Mouse (Mus musculus) intestine, postnatal 0 days (tissue): ENCODE results near the gene Olfr1109. TPM values are rescaled to one million over a fixed set of nuclear protein-coding genes. Genes with fewer than 3 reads are reported as not detected.

Experiments used
- ATAC-seq: fragments of 200-750 bp; cut with Nextera tagmentation; 2 replicates; pipeline ENCODE4 v1.8.0; 2017; ENCODE audit warnings: mild to moderate bottlenecking, moderate TSS enrichment, moderate library complexity
- H3K27ac ChIP-seq: fragments of 300-500 bp; sonication (generic); 2 replicates; pipeline ENCODE4 v1.5.1; 2014; ENCODE audit warnings: mild to moderate bottlenecking, low read depth, low read length, moderate library complexity
- H3K27me3 ChIP-seq: fragments of 300-500 bp; sonication (generic); replicated peaks from 2 replicates; pipeline ENCODE4 v1.6.1; 2014; ENCODE audit warnings: low read length, mixed read lengths; ENCODE audit not compliant: control insufficient read depth, insufficient read depth
- H3K36me3 ChIP-seq: fragments of 300-500 bp; sonication (generic); 2 replicates; pipeline ENCODE4 v1.6.1; 2014; ENCODE audit warnings: mild to moderate bottlenecking, moderate library complexity; ENCODE audit not compliant: control insufficient read depth, insufficient read depth
- H3K4me1 ChIP-seq: fragments of 300-500 bp; sonication (generic); replicated peaks from 2 replicates; pipeline ENCODE4 v1.6.1; 2014; ENCODE audit warnings: antibody characterized with exemption, low read length, mixed read lengths; ENCODE audit not compliant: control insufficient read depth, insufficient read depth
- H3K4me2 ChIP-seq: fragments of 300-500 bp; sonication (generic); replicated peaks from 2 replicates; pipeline ENCODE4 v1.6.1; 2014; ENCODE audit warnings: low read depth, mild to moderate bottlenecking, moderate library complexity
- H3K4me3 ChIP-seq: fragments of 300-500 bp; sonication (generic); 2 replicates; pipeline ENCODE4 v1.5.1; 2014; ENCODE audit warnings: low read depth, low read length
- H3K9ac ChIP-seq: fragments of 300-500 bp; sonication (generic); 2 replicates; pipeline ENCODE4 v1.6.1; 2014; ENCODE audit warnings: mild to moderate bottlenecking, low read depth, low read length
- H3K9me3 ChIP-seq: fragments of 300-500 bp; sonication (generic); 2 replicates; pipeline ENCODE4 v1.6.1; 2016; ENCODE audit warnings: mixed run types; ENCODE audit not compliant: control insufficient read depth
- CTCF ChIP-seq: sonication (generic); IDR thresholded peaks from 2 replicates; pipeline ENCODE4 v1.5.1; 2016; ENCODE audit warnings: low read depth, mild to moderate bottlenecking, control low read depth, antibody characterized with exemption, moderate library complexity
- WGBS: fragments of 180-500 bp; shearing (Covaris S2); extraction: QIAGEN DNeasy Blood & Tissue Kit; methylation state at CpG from one replicate; pipeline ENCODE4 v1.1.7; 2014; 5-methylcytosine and 5-hydroxymethylcytosine counted together
- polyA plus RNA-seq: library from polyadenylated mRNA; unstranded; fragments of >200 nt; fragmentation: Nextera tagmentation; extraction: Ambion mirVana; gene quantifications from 2 replicates; pipeline ENCODE4 v1.2.1, GENCODE M21; 2015

The Olfr1109 gene
- not detected in 2 replicates for polyA plus RNA-seq

GRCm38 (mm10) chr2:87095908-87096307 lies at the start of gene Olfr1109:
Gene Olfr1109, minus strand, starts transcription at chr2:87096008.
- Histone ChIP-seq H3K36me3 (no peaks in the 10 kb centered on the region), H3K4me3 (no peak within 1 kb of the TSS), H3K9me3 (no peaks in the 10 kb centered on the region), H3K4me1 (no peaks in the 10 kb centered on the region), H3K4me2 (no peak within 1 kb of the TSS), H3K27ac (no peak within 1 kb of the TSS), H3K9ac (no peak within 1 kb of the TSS), H3K27me3 (no peaks in the 10 kb centered on the region)
- 76% methylated on average over 1 of the region's 1 CpGs for WGBS
- no peak for ATAC-seq
- TF ChIP-seq CTCF: no peak

DNA sequence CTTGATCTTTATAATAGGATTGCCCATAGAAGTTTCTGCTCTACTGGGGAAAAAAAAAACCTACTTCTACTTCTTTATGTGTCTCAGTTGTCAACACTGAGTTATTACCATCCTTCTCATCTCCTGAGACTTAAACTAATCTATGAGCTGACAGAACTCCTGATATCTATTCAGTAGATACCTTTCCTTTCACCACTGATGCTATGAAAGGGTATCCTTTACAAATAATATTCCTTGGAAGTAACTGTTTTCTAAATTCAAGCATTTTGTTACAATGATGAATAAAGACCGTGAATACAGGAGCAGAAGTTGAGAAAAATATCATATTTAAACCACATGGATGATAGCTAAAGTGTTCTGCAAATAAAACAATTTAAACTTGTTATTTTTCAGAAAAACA lies 44.4 kb upstream of the Olfr1109 start, which contains the start of gene Olfr1110:
Gene Olfr1110, minus strand, starts transcription at position 101 of the 400 bp plus-strand sequence.
- 71% methylated on average over 1 of the region's 1 CpGs for WGBS
- Histone ChIP-seq H3K4me2 (no peak within 1 kb of the TSS), H3K9ac (no peak within 1 kb of the TSS), H3K27ac (no peak within 1 kb of the TSS), H3K4me3 (no peak within 1 kb of the TSS), H3K4me1 (no peaks in the 10 kb centered on the region), H3K36me3 (no peaks in the 10 kb centered on the region), H3K9me3 (no peaks in the 10 kb centered on the region), H3K27me3 (no peaks in the 10 kb centered on the region)
- no peak for TF ChIP-seq CTCF
- ATAC-seq: no peak

DNA sequence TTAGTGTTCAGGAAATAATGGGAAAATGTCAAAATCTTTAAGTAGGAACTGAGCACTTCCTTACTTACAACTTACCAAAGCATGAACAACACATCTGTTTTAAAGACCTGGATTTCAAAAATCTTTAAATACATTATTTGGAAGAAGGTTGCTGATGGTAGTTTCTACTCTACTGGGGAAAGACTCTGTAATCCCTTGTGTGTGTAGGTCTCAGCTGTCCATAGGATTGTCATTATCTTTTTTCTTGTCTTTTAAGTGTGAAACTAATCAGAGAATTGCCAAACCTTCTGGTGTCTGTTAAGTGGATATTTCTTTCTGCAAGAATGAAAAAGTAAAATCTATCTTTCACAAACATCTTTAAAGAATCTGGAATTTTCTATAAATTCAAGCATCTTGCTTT lies 18.7 kb upstream of the Olfr1109 start, which contains the start of gene Olfr259:
Gene Olfr259, minus strand, starts transcription at position 101 of the 400 bp plus-strand sequence.
- ATAC-seq: no peak
- Histone ChIP-seq H3K27me3 (no peaks in the 10 kb centered on the region), H3K9ac (no peak within 1 kb of the TSS), H3K9me3 (no peaks in the 10 kb centered on the region), H3K4me2 (no peak within 1 kb of the TSS), H3K4me3 (no peak within 1 kb of the TSS), H3K36me3 (no peaks in the 10 kb centered on the region), H3K4me1 (no peaks in the 10 kb centered on the region), H3K27ac (no peak within 1 kb of the TSS)
- TF ChIP-seq CTCF: no peak

DNA sequence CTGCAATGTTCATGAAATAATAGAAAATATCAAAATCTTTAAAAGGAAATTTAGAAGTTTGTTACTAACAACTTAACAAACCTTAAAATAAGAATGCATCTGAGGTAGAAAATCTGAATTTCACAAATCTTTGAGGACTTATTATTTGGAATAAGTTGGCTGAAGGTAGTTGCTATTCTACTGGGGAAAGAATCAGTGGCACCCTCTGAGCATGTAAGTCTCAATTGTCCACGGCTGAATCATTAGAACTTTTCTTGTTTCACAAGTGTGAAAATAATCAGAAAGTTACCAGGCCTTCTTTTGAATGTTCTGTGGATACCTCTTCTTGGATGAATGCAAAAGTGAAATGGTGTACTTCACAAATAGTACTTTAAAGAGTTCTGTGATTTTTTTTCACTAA lies 20.1 kb downstream of the Olfr1109 start, which contains the start of gene Olfr1107:
Gene Olfr1107, minus strand, starts transcription at position 101 of the 400 bp plus-strand sequence.
- whole genome bisulfite sequencing: 93% methylated on average over 1 of the region's 1 CpGs
- TF ChIP-seq CTCF: no peak
- H3K4me3 ChIP-seq: no peak within 1 kb of the TSS

DNA sequence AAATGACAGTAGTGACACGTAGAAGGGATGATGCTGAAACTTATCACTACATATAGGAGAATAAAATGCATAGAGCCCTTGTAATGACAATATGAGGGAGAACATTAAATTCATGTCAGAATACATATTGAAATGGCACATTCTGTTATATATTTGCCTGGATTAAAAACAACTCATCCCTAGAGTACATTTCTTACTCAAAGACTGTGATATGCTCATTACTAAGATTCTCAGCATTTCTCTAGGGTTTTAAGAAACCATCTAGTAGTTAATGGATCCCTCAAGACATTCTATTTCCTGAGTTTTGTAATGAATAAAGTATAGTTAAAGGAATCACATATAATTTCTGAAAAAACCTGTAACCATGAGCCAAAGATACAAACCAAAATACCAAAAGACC lies 43.6 kb downstream of the Olfr1109 start, which contains the start of gene Olfr1106:
Gene Olfr1106, minus strand, starts transcription at position 101 of the 400 bp plus-strand sequence.
- no peak within 1 kb of the TSS for H3K9ac ChIP-seq
- H3K4me3 ChIP-seq: no peak within 1 kb of the TSS
- H3K36me3 ChIP-seq: no peaks in the 10 kb centered on the region
- H3K4me1 ChIP-seq: no peaks in the 10 kb centered on the region
- H3K27me3 ChIP-seq: no peaks in the 10 kb centered on the region
- ATAC-seq: no peak
- TF ChIP-seq CTCF: no peak
- 60% methylated on average over 1 of the region's 1 CpGs for WGBS
- no peak within 1 kb of the TSS for H3K4me2 ChIP-seq
- no peak within 1 kb of the TSS for H3K27ac ChIP-seq
- no peaks in the 10 kb centered on the region for H3K9me3 ChIP-seq

More for the DNA sequence above, 20.1 kb downstream of the Olfr1109 start, which contains the start of gene Olfr1107:
- H3K4me1 ChIP-seq: no peaks in the 10 kb centered on the region
- H3K4me2 ChIP-seq: no peak within 1 kb of the TSS
- no peaks in the 10 kb centered on the region for H3K9me3 ChIP-seq
- H3K27ac ChIP-seq: no peak within 1 kb of the TSS
- ATAC-seq: no peak
- no peak within 1 kb of the TSS for H3K9ac ChIP-seq
- no peaks in the 10 kb centered on the region for H3K27me3 ChIP-seq
- no peaks in the 10 kb centered on the region for H3K36me3 ChIP-seq

Other genes starting within 250 kb of the Olfr1109 start
- not detected in 2 replicates for gene Olfr1095, start 244.3 kb downstream of the Olfr1109 start, polyA plus RNA-seq
- gene Gm13723, start 221.2 kb downstream of the Olfr1109 start, polyA plus RNA-seq: not detected in 2 replicates
- gene Olfr1097, start 203.8 kb downstream of the Olfr1109 start, polyA plus RNA-seq: not detected in 2 replicates
- not detected in 2 replicates for gene Olfr1098, start 171.5 kb downstream of the Olfr1109 start, polyA plus RNA-seq
- gene Olfr1099, start 135.3 kb downstream of the Olfr1109 start, polyA plus RNA-seq: not detected in 2 replicates
- not detected in 2 replicates for gene Olfr1100, start 116.1 kb downstream of the Olfr1109 start, polyA plus RNA-seq
- gene Olfr1101, start 104.8 kb downstream of the Olfr1109 start, polyA plus RNA-seq: not detected in 2 replicates
- not detected in 2 replicates for gene Olfr1102, start 97.6 kb downstream of the Olfr1109 start, polyA plus RNA-seq
- not detected in 2 replicates for gene Olfr1104, start 68.9 kb downstream of the Olfr1109 start, polyA plus RNA-seq
- gene Olfr1105, start 59.5 kb downstream of the Olfr1109 start, polyA plus RNA-seq: not detected in 2 replicates
- gene Olfr1106, start 43.7 kb downstream of the Olfr1109 start, polyA plus RNA-seq: not detected in 2 replicates
- not detected in 2 replicates for gene Olfr1107, start 20.2 kb downstream of the Olfr1109 start, polyA plus RNA-seq
- not detected in 2 replicates for gene Olfr259, start 18.6 kb upstream of the Olfr1109 start, polyA plus RNA-seq
- gene Olfr1110, start 44.3 kb upstream of the Olfr1109 start, polyA plus RNA-seq: not detected in 2 replicates
- gene Olfr1111, start 56.6 kb upstream of the Olfr1109 start, polyA plus RNA-seq: not detected in 2 replicates
- gene Olfr1112, start 91.8 kb upstream of the Olfr1109 start, polyA plus RNA-seq: not detected in 2 replicates
- gene Olfr1113, start 113.0 kb upstream of the Olfr1109 start, polyA plus RNA-seq: not detected in 2 replicates
- gene Olfr1115, start 152.0 kb upstream of the Olfr1109 start, polyA plus RNA-seq: not detected in 2 replicates
- not detected in 2 replicates for gene Olfr1116, start 171.5 kb upstream of the Olfr1109 start, polyA plus RNA-seq
- not detected in 2 replicates for gene Olfr1118, start 211.6 kb upstream of the Olfr1109 start, polyA plus RNA-seq